Comparison of ENCODE assay signal across 8 mouse cellular contexts in genomic region chr1:62707101-62707912, GRCm38 (mm10). TPM values are rescaled to one million over a fixed set of nuclear protein-coding genes. Genes with fewer than 3 reads are reported as not detected.
A peak's percentile ranks its signal among the peaks of the same experiment; 100 is the strongest.
DNase-seq lines count a peak whose midpoint lies in the region; ATAC-seq and TF ChIP-seq lines count a peak whose summit lies in the region.

No protein-coding gene starts in this region.

- peak; percentile 2; the same call in 1 of the 2 replicates for ATAC-seq in stomach, embryonic 14.5 days (ENCODE audit: insufficient number of reproducible peaks, insufficient read depth, low FRiP score, low read depth)

- under 1% methylated on average over 35 of the region's 35 CpGs for WGBS in heart, embryonic 10.5 days
- under 1% methylated on average over 35 of the region's 35 CpGs for WGBS in stomach, embryonic 14.5 days

- H3K9ac ChIP-seq in stomach, embryonic 14.5 days (replicated peaks; ENCODE audit: low read depth, low read length) = peak overlapping the region; percentile 51

- H3K36me3 ChIP-seq in heart, embryonic 10.5 days = no peaks in the 10 kb centered on the region
- H3K36me3 ChIP-seq in stomach, embryonic 14.5 days (ENCODE audit: control insufficient read depth, insufficient read depth, low read length) = no peaks in the 10 kb centered on the region

- H3K9me3 ChIP-seq in heart, embryonic 10.5 days = no peaks in the 10 kb centered on the region
- no peaks in the 10 kb centered on the region for H3K9me3 ChIP-seq in stomach, embryonic 14.5 days (ENCODE audit: control insufficient read depth, low read depth, low read length)

- peak; percentile 67 for TF ChIP-seq CTCF in layer of hippocampus, adult 2 months (conservative IDR thresholded peaks at IDR 0.05)

- peak overlapping the region; percentile 98 for H3K4me2 ChIP-seq in stomach, embryonic 14.5 days (replicated peaks; ENCODE audit: low read depth, low read length)

- H3K27me3 ChIP-seq in heart, embryonic 10.5 days (ENCODE audit: insufficient read depth, poor library complexity, severe bottlenecking) = peaks cover 36% of the 10 kb centered on the region
- H3K27me3 ChIP-seq in stomach, embryonic 14.5 days (ENCODE audit: control insufficient read depth, insufficient read depth, low read length) = 0 out of 2 replicates have a peak, but pooled peaks cover 2% of the 10 kb centered on the region

- peak overlapping the region; percentile 76 for H3K4me3 ChIP-seq in brown adipose tissue, adult 24 weeks (ENCODE audit: insufficient read depth, low read depth, low read length)
- H3K4me3 ChIP-seq in heart, embryonic 10.5 days = peak overlapping the region; percentile 81
- peak overlapping the region; percentile 78 for H3K4me3 ChIP-seq in layer of hippocampus, adult 2 months
- H3K4me3 ChIP-seq in stomach, embryonic 14.5 days (ENCODE audit: low read depth, low read length) = peak overlapping the region; percentile 58

- peak; percentile 59 for DNase-seq in ovary, postnatal 36 days (ENCODE audit: low spot score)
- DNase-seq in ovary, adult 18-20 months (ENCODE audit: low spot score) = no peak
- DNase-seq in heart, embryonic 10.5 days (ENCODE audit: low spot score) = no peak
- DNase-seq in layer of hippocampus, adult 2 months (ENCODE audit: low spot score in 2 of 2) = peak; percentile 44 to 58
- DNase-seq in lung, postnatal 4 days = peak; percentile 69 to 73
- DNase-seq in urinary bladder, postnatal 10 days (ENCODE audit: low spot score) = no peak

- peak overlapping the region; percentile 93 for H3K27ac ChIP-seq in brown adipose tissue, adult 24 weeks (replicated peaks; ENCODE audit: low read depth, low read length)
- H3K27ac ChIP-seq in heart, embryonic 10.5 days = peak overlapping the region; percentile 87
- peak overlapping the region; percentile 96 for H3K27ac ChIP-seq in layer of hippocampus, adult 2 months
- H3K27ac ChIP-seq in stomach, embryonic 14.5 days (ENCODE audit: low read length) = peak overlapping the region; percentile 85

- H3K4me1 ChIP-seq in brown adipose tissue, adult 24 weeks (ENCODE audit: control insufficient read depth, insufficient read depth, insufficient read length, low read length) = peaks cover 28% of the 10 kb centered on the region
- peaks cover 53% of the 10 kb centered on the region for H3K4me1 ChIP-seq in heart, embryonic 10.5 days
- peaks cover 15% of the 10 kb centered on the region; the same call in 1 of the 2 replicates for H3K4me1 ChIP-seq in stomach, embryonic 14.5 days (ENCODE audit: control insufficient read depth, insufficient read depth, low read length)

RNA-seq across cellular contexts. Expression of gene Nrp2, which starts 4.2 kb away (rescaled TPM):
- polyA plus RNA-seq in brown adipose tissue, adult 24 weeks (2012; ENCODE audit: insufficient read depth, insufficient read length, missing spikeins) = 40.3 and 43.2 TPM in 2 replicates
- polyA plus RNA-seq in heart, embryonic 10.5 days (2016; fragmentation: Nextera tagmentation; extraction: Ambion mirVana) = 7.0 and 18.0 TPM in 2 replicates
- total RNA-seq in layer of hippocampus, adult 2 months (2021) = 10 to 100 TPM; 60.3 to 63.7 TPM
- polyA plus RNA-seq in stomach, embryonic 14.5 days (2014; fragmentation: Nextera tagmentation; extraction: Ambion mirVana) = 39.9 and 45.6 TPM in 2 replicates

Comparison
In these comparisons a context has a peak if more than half of its experiments do, and no peak if none do; other contexts are left out.
1. DNase-seq: peak in ovary, postnatal 36 days (single experiment), layer of hippocampus, adult 2 months (2 of 2) and lung, postnatal 4 days (2 of 2); none in ovary, adult 18-20 months (single experiment), heart, embryonic 10.5 days (single experiment) and urinary bladder, postnatal 10 days (single experiment).
2. Peak in every context shown above with its lines, with median percentiles within 50 percentile points of each other: H3K27ac ChIP-seq and H3K4me3 ChIP-seq.